Mouse (Mus musculus) cerebellum, adult 8-10 months (tissue): Measurements from ENCODE around the gene Clock.

Source experiments
- DNase-seq: peaks from one replicate; pipeline ENCODE4 v3.0.0; 2022

The Clock gene

DNA sequence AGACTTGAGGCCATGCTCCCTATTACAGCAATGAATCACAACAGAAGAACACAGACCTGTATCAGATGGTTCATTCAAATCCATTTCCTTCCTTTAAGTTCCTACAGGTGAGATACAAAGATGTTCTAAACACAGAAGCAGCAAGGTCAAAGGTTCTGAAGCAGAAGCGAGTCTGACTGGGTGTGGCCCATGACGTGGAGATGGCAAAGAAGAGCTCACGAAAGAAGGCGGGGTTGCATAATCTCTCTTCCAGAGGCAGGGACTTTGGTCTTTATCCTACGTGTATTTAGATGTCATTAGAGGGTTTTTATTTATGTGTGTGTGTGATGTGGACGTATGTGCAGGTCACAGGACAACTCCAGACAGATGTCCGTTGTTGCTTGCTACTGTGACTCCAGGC, 126.9 kb downstream of the Clock start:
- no peak for DNase-seq

- no peak for DNase-seq
Observed at GRCm38 (mm10) chr5:76176841-76177240, 127.8 kb downstream of the Clock start.

GRCm38 (mm10) chr5:76176411-76176810, 128.2 kb downstream of the Clock start:
- DNase-seq: no peak

DNA sequence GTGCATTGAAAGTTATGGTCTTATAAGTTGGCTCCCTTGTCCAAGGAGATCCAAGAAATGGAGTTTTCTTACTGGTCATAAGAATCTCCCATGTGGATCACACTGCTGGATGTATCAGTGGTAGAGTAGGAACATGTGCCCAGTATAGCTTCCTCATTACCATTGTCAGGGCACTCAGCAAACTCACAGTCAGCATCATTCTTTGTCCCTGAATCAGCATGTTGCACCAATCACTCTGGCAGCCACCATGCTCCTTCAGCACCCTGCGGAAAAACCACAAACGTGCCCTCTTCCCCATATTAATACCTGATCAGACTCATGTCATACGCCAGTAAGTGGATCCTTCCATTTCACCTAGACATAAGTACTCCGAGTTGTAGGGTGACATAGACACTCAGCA, 129.5 kb downstream of the Clock start:
- no peak for DNase-seq

GRCm38 (mm10) chr5:76171039-76171438, 133.6 kb downstream of the Clock start:
- DNase-seq: no peak

- DNase-seq: no peak
Observed at GRCm38 (mm10) chr5:76170522-76170921, 134.1 kb downstream of the Clock start.

GRCm38 (mm10) chr5:76164827-76165226, 139.8 kb downstream of the Clock start:
- DNase-seq: no peak

DNA sequence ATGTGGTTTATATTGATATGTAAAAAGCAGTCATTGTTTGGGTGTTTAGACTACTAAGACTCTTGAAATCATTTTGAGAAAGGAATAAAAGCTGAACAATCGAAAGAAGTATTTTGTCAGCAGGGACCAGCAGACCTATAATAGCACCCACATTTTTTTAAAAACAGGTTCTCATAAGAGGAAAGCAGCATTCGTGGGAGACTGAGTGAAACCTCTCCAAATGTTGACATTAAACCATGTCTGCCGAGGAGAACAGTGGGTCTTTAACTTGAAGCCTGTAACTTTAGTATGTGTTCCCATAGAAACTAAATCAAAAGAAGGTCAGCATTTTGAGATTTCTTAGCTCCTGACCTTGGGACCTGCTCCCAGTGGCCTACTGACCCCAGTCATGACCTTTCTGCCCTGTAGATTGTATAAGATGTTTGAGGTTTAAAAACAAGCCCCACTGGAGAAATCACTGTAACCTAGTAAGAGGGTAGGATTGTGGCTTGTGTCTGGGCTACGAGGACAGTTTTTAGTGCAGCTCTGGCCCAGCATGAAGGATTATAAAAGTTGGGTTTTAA, 140.7 kb downstream of the Clock start:
- DNase-seq: no peak

- no peak for DNase-seq
Observed at GRCm38 (mm10) chr5:76162926-76163325, 141.7 kb downstream of the Clock start.

DNA sequence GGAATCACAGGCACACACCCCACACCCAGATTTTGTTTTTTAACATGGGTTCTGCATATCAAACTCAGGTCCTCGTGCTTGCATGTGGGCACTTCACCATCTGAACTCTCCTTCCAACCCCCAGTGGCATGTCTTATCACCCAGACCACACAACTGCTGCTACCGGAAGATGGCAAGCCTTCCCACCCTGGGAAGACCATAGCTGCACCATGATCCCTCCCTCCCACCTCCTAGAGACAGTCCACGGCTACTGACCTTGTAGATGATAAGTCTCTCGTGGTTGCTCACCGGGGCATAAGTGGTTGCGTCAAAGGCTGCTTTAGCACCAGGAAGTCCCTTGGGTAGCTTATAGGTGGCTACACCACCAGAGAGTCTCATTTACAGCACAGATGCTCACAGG, 143.1 kb downstream of the Clock start:
- DNase-seq: no peak

DNA sequence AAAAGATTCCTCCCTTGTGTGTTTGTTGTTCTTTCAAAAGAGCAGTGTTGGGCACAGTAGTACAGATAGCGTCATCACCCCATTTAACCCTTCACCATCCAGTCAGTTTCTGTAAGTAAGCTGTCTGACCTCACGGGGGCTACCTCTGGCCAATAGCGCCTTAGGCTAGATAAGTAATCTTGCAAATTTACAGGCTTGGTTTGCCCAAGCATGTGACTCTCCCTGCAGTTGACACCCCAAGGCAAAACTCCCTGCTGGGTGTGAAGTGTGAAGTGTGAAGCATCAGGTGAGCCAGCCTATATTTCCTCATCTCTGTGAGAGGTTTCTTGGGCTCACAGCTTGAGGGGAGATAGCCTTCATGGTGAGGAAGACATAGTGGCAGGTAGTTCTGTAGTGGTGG, 144.5 kb downstream of the Clock start:
- no peak for DNase-seq
